8 mouse cellular contexts compared by ENCODE assay signal in the genomic region with DNA sequence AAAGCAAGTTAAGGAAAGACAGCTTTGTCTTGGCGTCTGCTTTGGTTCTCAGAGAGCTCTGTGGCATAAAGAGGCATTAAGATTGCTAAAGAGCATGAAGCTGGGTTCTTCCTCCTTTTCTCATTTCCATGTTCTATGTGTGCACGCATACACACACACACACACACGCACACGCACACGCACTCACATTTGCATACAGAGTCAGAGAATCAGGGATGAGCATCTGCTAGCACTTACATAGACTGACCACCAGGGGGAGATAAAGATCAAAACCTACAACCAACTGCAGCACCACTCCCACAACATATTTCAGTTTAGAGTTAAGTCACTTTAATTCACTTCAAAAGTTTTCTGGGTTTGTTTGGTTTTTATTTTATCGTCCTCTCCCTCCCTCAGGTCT. TPM values are rescaled to one million over a fixed set of nuclear protein-coding genes. Genes with fewer than 3 reads are reported as not detected.
DNase-seq lines count a peak whose midpoint lies in the region; ATAC-seq lines count a peak whose summit lies in the region.
"Had no signal": no experiment of that assay in that cellular context is flagged by ENCODE, and none has a peak within 500 bp of the region (broad histone marks: within the 10 kb centered on the region; RNA-seq: fewer than 3 reads in every experiment).

No protein-coding gene starts in this region.

- peak; percentile 96 for ATAC-seq in megakaryocyte progenitor cell, adult 5-6 weeks (replicated peaks; ENCODE audit: poor library complexity)

- intact Hi-C loops in heart, postnatal 36 days (cut with DNase I) = loop anchor here (2.0 kb wide), 1 partner anchor 18 kb away; no protein-coding TSS in a partner anchor

- DNase-seq in 416B (ENCODE audit: low read depth) = peak; percentile 83
- peak; percentile 77 for DNase-seq in CD4-positive helper T cell, adult 2 months (ENCODE audit: low read depth, low spot score)
- DNase-seq in cerebellum, postnatal 14 days = peak; percentile 56
- peak; percentile 10 to 22 for DNase-seq in heart, postnatal 36 days
- DNase-seq in layer of hippocampus, adult 11-12 months (ENCODE audit: low spot score) = peak; percentile 61
- DNase-seq in right cerebral cortex, postnatal 25 days = peak; percentile 13

RNA-seq across cellular contexts. Expression of a gene that starts 3.6 kb away (rescaled TPM):
- not detected for total RNA-seq in heart, postnatal 36 days (2021)
- not detected in 2 replicates for total RNA-seq in megakaryocyte progenitor cell, adult 5-6 weeks (2015)
- not detected in 2 replicates for total RNA-seq in megakaryocyte progenitor cell, adult 5-6 weeks (2017)
- total RNA-seq: layer of hippocampus, postnatal 36 days had no signal

RNA-seq across cellular contexts. Expression of a gene that starts 14.0 kb away (rescaled TPM):
- total RNA-seq in heart, postnatal 36 days (2021) = not detected
- total RNA-seq in megakaryocyte progenitor cell, adult 5-6 weeks (2015) = not detected in 2 replicates
- not detected in 2 replicates for total RNA-seq in megakaryocyte progenitor cell, adult 5-6 weeks (2017)
- total RNA-seq: layer of hippocampus, postnatal 36 days had no signal

RNA-seq across cellular contexts. Expression of a gene that starts 21.8 kb away (rescaled TPM):
- total RNA-seq in heart, postnatal 36 days (2021) = 100 to 1,000 TPM; 102 to 104 TPM
- total RNA-seq in megakaryocyte progenitor cell, adult 5-6 weeks (2015) = 38.0 and 38.6 TPM in 2 replicates
- 70.9 and 71.9 TPM in 2 replicates for total RNA-seq in megakaryocyte progenitor cell, adult 5-6 weeks (2017)

RNA-seq across cellular contexts. Expression of a gene that starts 34.4 kb away (rescaled TPM):
- 1 to 10 TPM; 3.0 to 3.3 TPM for total RNA-seq in heart, postnatal 36 days (2021)
- total RNA-seq in megakaryocyte progenitor cell, adult 5-6 weeks (2015) = not detected in 2 replicates
- not detected in 2 replicates for total RNA-seq in megakaryocyte progenitor cell, adult 5-6 weeks (2017)

RNA-seq across cellular contexts. Expression of a gene that starts 35.1 kb away (rescaled TPM):
- 1 to 10 TPM; 5.4 to 6.4 TPM for total RNA-seq in heart, postnatal 36 days (2021)
- total RNA-seq in megakaryocyte progenitor cell, adult 5-6 weeks (2015) = 9.7 and 12.5 TPM in 2 replicates
- total RNA-seq in megakaryocyte progenitor cell, adult 5-6 weeks (2017) = 3.2 and 5.2 TPM in 2 replicates

Comparison
In these comparisons a context has a peak if more than half of its experiments do, and no peak if none do; other contexts are left out.
1. Peak in every context shown above with its lines: DNase-seq and ATAC-seq.
2. DNase-seq: peak in every context shown above with its lines; median percentile 83 in 416B; 77 in CD4-positive helper T cell, adult 2 months; 61 in layer of hippocampus, adult 11-12 months; 56 in cerebellum, postnatal 14 days; 16 in heart, postnatal 36 days; 13 in right cerebral cortex, postnatal 25 days.